Mouse (Mus musculus) MN1 (cell line): ENCODE measurements around the gene Npas3.
A peak's percentile ranks its signal among the peaks of the same experiment; 100 is the strongest.

Experiments used
- DNase-seq: peaks from one replicate; pipeline ENCODE4 v3.0.0-alpha.2; 2016; ENCODE audit warnings: low spot score

The Npas3 gene

GRCm38 (mm10) chr12:53794718-53795400 lies 546.4 kb downstream of the Npas3 start:
- DNase-seq = no peak

- DNase-seq = no peak
Measured at GRCm38 (mm10) chr12:53801831-53802230, 553.4 kb downstream of the Npas3 start.

- no peak for DNase-seq
Measured at GRCm38 (mm10) chr12:53802381-53802780, 553.9 kb downstream of the Npas3 start.

GRCm38 (mm10) chr12:53810081-53810480 lies 561.6 kb downstream of the Npas3 start:
- DNase-seq = no peak

GRCm38 (mm10) chr12:53814291-53814690 lies 565.8 kb downstream of the Npas3 start:
- DNase-seq = no peak

- DNase-seq = no peak
Measured at GRCm38 (mm10) chr12:53819982-53820381, 571.5 kb downstream of the Npas3 start.

GRCm38 (mm10) chr12:53822881-53823280 lies 574.4 kb downstream of the Npas3 start:
- DNase-seq = no peak

GRCm38 (mm10) chr12:53825251-53825650 lies 576.8 kb downstream of the Npas3 start:
- no peak for DNase-seq

- DNase-seq = no peak
Measured at GRCm38 (mm10) chr12:53825898-53826605, 577.6 kb downstream of the Npas3 start.

- no peak for DNase-seq
Measured at GRCm38 (mm10) chr12:53826812-53827211, 578.3 kb downstream of the Npas3 start.

GRCm38 (mm10) chr12:53832590-53832989 lies 584.1 kb downstream of the Npas3 start:
- no peak for DNase-seq

GRCm38 (mm10) chr12:53833348-53833747 lies 584.9 kb downstream of the Npas3 start:
- DNase-seq = no peak

GRCm38 (mm10) chr12:53836031-53836790 lies 587.7 kb downstream of the Npas3 start:
- DNase-seq = peak; percentile 46

- DNase-seq = no peak
Measured at GRCm38 (mm10) chr12:53837408-53837807, 588.9 kb downstream of the Npas3 start.

- no peak for DNase-seq
Measured at GRCm38 (mm10) chr12:53838541-53838940, 590.1 kb downstream of the Npas3 start.

GRCm38 (mm10) chr12:53841928-53842671 lies 593.6 kb downstream of the Npas3 start:
- DNase-seq = no peak

GRCm38 (mm10) chr12:53843626-53844025 lies 595.1 kb downstream of the Npas3 start:
- no peak for DNase-seq

GRCm38 (mm10) chr12:53846154-53846665 lies 597.7 kb downstream of the Npas3 start:
- no peak for DNase-seq

- DNase-seq = no peak
Measured at GRCm38 (mm10) chr12:53849263-53849662, 600.8 kb downstream of the Npas3 start.

- no peak for DNase-seq
Measured at GRCm38 (mm10) chr12:53852432-53852831, 604.0 kb downstream of the Npas3 start.

GRCm38 (mm10) chr12:53860176-53860575 lies 611.7 kb downstream of the Npas3 start:
- no peak for DNase-seq

GRCm38 (mm10) chr12:53862281-53862680 lies 613.8 kb downstream of the Npas3 start:
- DNase-seq = no peak
